Mouse (Mus musculus) heart, postnatal 0 days (tissue): ENCODE results near the gene Frem1. TPM values are rescaled to one million over a fixed set of nuclear protein-coding genes. Genes with fewer than 3 reads are reported as not detected.

ENCODE experiments used
- ATAC-seq: fragments of 200-750 bp; cut with Nextera tagmentation; 2 replicates; pipeline ENCODE4 v1.8.0; 2017; ENCODE audit warnings: low read depth, moderate number of reproducible peaks, moderate library complexity; ENCODE audit not compliant: insufficient read depth
- DNase-seq: peaks from one replicate; pipeline ENCODE4 v3.0.0-alpha.2; 2016; ENCODE audit warnings: low spot score
- H3K27ac ChIP-seq: fragments of 300-500 bp; sonication (generic); 2 replicates; pipeline ENCODE4 v1.5.1; 2014; ENCODE audit warnings: low read depth, mild to moderate bottlenecking
- H3K27me3 ChIP-seq: fragments of 300-500 bp; sonication (generic); 2 replicates; pipeline ENCODE4 v1.6.1; 2014; ENCODE audit warnings: low read length, mixed read lengths; ENCODE audit not compliant: control insufficient read depth, insufficient read depth
- H3K36me3 ChIP-seq: fragments of 300-500 bp; sonication (generic); replicated peaks from 2 replicates; pipeline ENCODE4 v1.6.1; 2014; ENCODE audit warnings: low read length, mixed read lengths; ENCODE audit not compliant: control insufficient read depth, insufficient read depth
- H3K4me1 ChIP-seq: fragments of 300-500 bp; sonication (generic); 2 replicates; pipeline ENCODE4 v1.6.1; 2014; ENCODE audit warnings: antibody characterized with exemption; ENCODE audit not compliant: control insufficient read depth, insufficient read depth
- H3K4me2 ChIP-seq: fragments of 300-500 bp; sonication (generic); 2 replicates; pipeline ENCODE4 v1.6.1; 2014; ENCODE audit warnings: low read depth, mild to moderate bottlenecking, low read length, moderate library complexity
- H3K4me3 ChIP-seq: fragments of 300-500 bp; sonication (generic); 2 replicates; pipeline ENCODE4 v1.5.1; 2014; ENCODE audit warnings: low read depth, low read length
- H3K9ac ChIP-seq: fragments of 300-500 bp; sonication (generic); replicated peaks from 2 replicates; pipeline ENCODE4 v1.6.1; 2014; ENCODE audit warnings: low read depth, low read length, mixed read lengths
- H3K9me3 ChIP-seq: fragments of 300-500 bp; sonication (generic); replicated peaks from 2 replicates; pipeline ENCODE4 v1.6.1; 2016; ENCODE audit warnings: low read length; ENCODE audit not compliant: control insufficient read depth
- CTCF ChIP-seq: IDR thresholded peaks from 2 replicates; pipeline ENCODE4 v1.5.1; 2016; ENCODE audit warnings: antibody characterized with exemption, control low read depth, low read depth
- EP300 ChIP-seq: IDR thresholded peaks from 2 replicates; pipeline ENCODE4 v1.6.1; 2016; ENCODE audit warnings: antibody characterized with exemption, low read depth
- WGBS: fragments of 180-500 bp; shearing (Covaris S2); extraction: QIAGEN DNeasy Blood & Tissue Kit; methylation state at CpG from one replicate; pipeline ENCODE4 v1.1.7; 2014; 5-methylcytosine and 5-hydroxymethylcytosine counted together
- polyA plus RNA-seq: library from polyadenylated mRNA; unstranded; fragments of >200 nt; fragmentation: Nextera tagmentation; extraction: Ambion mirVana; gene quantifications from 2 replicates; pipeline ENCODE4 v1.2.1, GENCODE M21; 2015
- total RNA-seq: library from RNA; depleted of rRNA; stranded (reverse); fragments of >200 nt; gene quantifications from 2 replicates; pipeline ENCODE4 v1.2.3, GENCODE M21; 2014; ENCODE audit warnings: low replicate concordance

The Frem1 gene
- total and polyA plus RNA-seq, 2 experiments from 2014 or later = 1.1 to 10.3 TPM

GRCm38 (mm10) chr4:82875532-82875931, 176.6 kb downstream of the Frem1 start:
- 62% methylated on average over 4 of the region's 4 CpGs for WGBS
- no peaks in the 10 kb centered on the region for H3K9me3 ChIP-seq
- DNase-seq (no peak), ATAC-seq (no peak)
- H3K4me2 ChIP-seq = no peak overlapping the region
- no peak overlapping the region for H3K27ac ChIP-seq
- no peak overlapping the region for H3K4me3 ChIP-seq
- H3K27me3 ChIP-seq = no peaks in the 10 kb centered on the region
- TF ChIP-seq CTCF = no peak
- no peak overlapping the region for H3K9ac ChIP-seq
- H3K36me3 ChIP-seq = no peaks in the 10 kb centered on the region
- no peaks in the 10 kb centered on the region for H3K4me1 ChIP-seq

GRCm38 (mm10) chr4:82874791-82875190, 177.3 kb downstream of the Frem1 start:
- H3K4me3 ChIP-seq = no peak overlapping the region
- no peak overlapping the region for H3K4me2 ChIP-seq
- DNase-seq (no peak), ATAC-seq (no peak)
- no peaks in the 10 kb centered on the region for H3K27me3 ChIP-seq
- no peak overlapping the region for H3K9ac ChIP-seq
- TF ChIP-seq CTCF = no peak
- TF ChIP-seq EP300 = no peak
- H3K4me1 ChIP-seq = no peaks in the 10 kb centered on the region
- no peaks in the 10 kb centered on the region for H3K9me3 ChIP-seq
- WGBS = 53% methylated on average over 4 of the region's 4 CpGs
- no peak overlapping the region for H3K27ac ChIP-seq
- no peaks in the 10 kb centered on the region for H3K36me3 ChIP-seq

GRCm38 (mm10) chr4:82872548-82872947, 179.6 kb downstream of the Frem1 start:
- no peak for TF ChIP-seq CTCF
- no peak for TF ChIP-seq EP300
- Histone ChIP-seq H3K36me3 (no peaks in the 10 kb centered on the region), H3K4me3 (no peak overlapping the region), H3K4me1 (no peaks in the 10 kb centered on the region), H3K27me3 (no peaks in the 10 kb centered on the region), H3K9me3 (no peaks in the 10 kb centered on the region), H3K4me2 (no peak overlapping the region), H3K9ac (no peak overlapping the region), H3K27ac (no peak overlapping the region)
- ATAC-seq (no peak), DNase-seq (no peak)
- WGBS = 72% methylated on average over 4 of the region's 4 CpGs

DNA sequence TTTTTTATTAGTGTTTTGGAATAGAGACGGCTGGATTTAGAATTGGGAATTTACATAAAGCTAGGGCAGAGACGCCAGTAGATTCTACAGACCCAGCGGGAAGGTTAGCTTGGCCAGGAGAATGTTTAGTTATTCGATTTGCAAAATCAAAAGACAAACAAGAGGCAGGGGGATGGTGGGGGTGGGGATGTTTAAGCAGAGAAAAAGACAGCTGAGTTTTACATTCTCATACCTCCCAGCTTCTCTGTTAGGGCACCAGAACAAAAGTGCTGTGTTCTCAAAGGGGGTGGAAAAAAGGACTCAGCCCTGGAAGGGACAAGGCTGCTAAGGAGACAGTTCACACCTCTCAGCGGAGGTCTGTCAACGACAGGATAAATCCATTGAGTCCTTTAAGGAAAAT, 180.0 kb downstream of the Frem1 start:
- Histone ChIP-seq H3K4me3 (no peak overlapping the region), H3K9ac (no peak overlapping the region), H3K4me1 (no peaks in the 10 kb centered on the region), H3K36me3 (no peaks in the 10 kb centered on the region), H3K27ac (no peak overlapping the region), H3K9me3 (no peaks in the 10 kb centered on the region), H3K4me2 (no peak overlapping the region), H3K27me3 (no peaks in the 10 kb centered on the region)
- DNase-seq = no peak
- TF ChIP-seq EP300 (no peak), CTCF (no peak)
- no peak for ATAC-seq
- 48% methylated on average over 6 of the region's 6 CpGs for WGBS

GRCm38 (mm10) chr4:82870931-82871330, 181.2 kb downstream of the Frem1 start:
- H3K27ac ChIP-seq = no peak overlapping the region
- no peaks in the 10 kb centered on the region for H3K36me3 ChIP-seq
- 74% methylated on average over 6 of the region's 6 CpGs for WGBS
- H3K27me3 ChIP-seq = no peaks in the 10 kb centered on the region
- no peak overlapping the region for H3K4me3 ChIP-seq
- H3K4me1 ChIP-seq = no peaks in the 10 kb centered on the region
- H3K9ac ChIP-seq = no peak overlapping the region
- no peak for DNase-seq
- no peak for ATAC-seq
- no peak overlapping the region for H3K4me2 ChIP-seq
- H3K9me3 ChIP-seq = no peaks in the 10 kb centered on the region
- no peak for TF ChIP-seq CTCF
- no peak for TF ChIP-seq EP300

- Histone ChIP-seq H3K27ac (no peak overlapping the region), H3K4me3 (no peak overlapping the region), H3K4me1 (no peaks in the 10 kb centered on the region), H3K27me3 (no peaks in the 10 kb centered on the region), H3K36me3 (no peaks in the 10 kb centered on the region), H3K9me3 (no peaks in the 10 kb centered on the region), H3K9ac (no peak overlapping the region), H3K4me2 (no peak overlapping the region)
- WGBS = 80% methylated on average over 5 of the region's 5 CpGs
- ATAC-seq = no peak
- no peak for TF ChIP-seq EP300
- TF ChIP-seq CTCF = no peak
- no peak for DNase-seq
Measured at GRCm38 (mm10) chr4:82867731-82868445, 184.3 kb downstream of the Frem1 start.
